Mouse (Mus musculus) intestine, embryonic 16.5 days (tissue): Measurements from ENCODE around the gene Lpin3. TPM values are rescaled to one million over a fixed set of nuclear protein-coding genes. Genes with fewer than 3 reads are reported as not detected.

ENCODE experiments used
- ATAC-seq: fragments of 200-750 bp; cut with Nextera tagmentation; 2 replicates; pipeline ENCODE4 v1.8.0; 2017; ENCODE audit warnings: moderate TSS enrichment, moderate library complexity
- H3K27ac ChIP-seq: fragments of 300-500 bp; sonication (generic); 2 replicates; pipeline ENCODE4 v1.5.1; 2014; ENCODE audit warnings: mild to moderate bottlenecking, low read length
- H3K27me3 ChIP-seq: fragments of 300-500 bp; sonication (generic); replicated peaks from 2 replicates; pipeline ENCODE4 v1.6.1; 2014; ENCODE audit warnings: low read length, control low read depth, mixed read lengths; ENCODE audit not compliant: control insufficient read depth, insufficient read depth
- H3K36me3 ChIP-seq: fragments of 300-500 bp; sonication (generic); 2 replicates; pipeline ENCODE4 v1.6.1; 2014; ENCODE audit warnings: low read length, control low read depth; ENCODE audit not compliant: control insufficient read depth, insufficient read depth
- H3K4me1 ChIP-seq: fragments of 300-500 bp; sonication (generic); 2 replicates; pipeline ENCODE4 v1.6.1; 2014; ENCODE audit warnings: low read length, control low read depth, mixed read lengths; ENCODE audit not compliant: control insufficient read depth, insufficient read depth
- H3K4me2 ChIP-seq: fragments of 300-500 bp; sonication (generic); 2 replicates; pipeline ENCODE4 v1.6.1; 2014; ENCODE audit warnings: low read depth, low read length, control low read depth
- H3K4me3 ChIP-seq: fragments of 300-500 bp; sonication (generic); 2 replicates; pipeline ENCODE4 v1.5.1; 2014; ENCODE audit warnings: mild to moderate bottlenecking, low read length
- H3K9ac ChIP-seq: fragments of 300-500 bp; sonication (generic); 2 replicates; pipeline ENCODE4 v1.6.1; 2014; ENCODE audit warnings: low read depth, low read length
- H3K9me3 ChIP-seq: fragments of 300-500 bp; sonication (generic); 2 replicates; pipeline ENCODE4 v1.6.1; 2016; ENCODE audit warnings: low read length, control low read depth; ENCODE audit not compliant: control insufficient read depth
- WGBS: fragments of 180-500 bp; shearing (Covaris S2); extraction: QIAGEN DNeasy Blood & Tissue Kit; methylation state at CpG from one replicate; pipeline ENCODE4 v1.1.7; 2014; 5-methylcytosine and 5-hydroxymethylcytosine counted together
- polyA plus RNA-seq: library from polyadenylated mRNA; unstranded; fragments of >200 nt; fragmentation: Nextera tagmentation; extraction: Ambion mirVana; gene quantifications from 2 replicates; pipeline ENCODE4 v1.2.1, GENCODE M21; 2015

Gene Lpin3
- polyA plus RNA-seq, 1 experiment from 2014 or later: 11.9 TPM

- H3K4me3 ChIP-seq: no peak overlapping the region
- no peaks in the 10 kb centered on the region for H3K36me3 ChIP-seq
- no peaks in the 10 kb centered on the region; the same call in 1 of the 2 replicates for H3K4me1 ChIP-seq
- WGBS: 92% methylated on average over 1 of the region's 1 CpGs
- H3K27me3 ChIP-seq: no peaks in the 10 kb centered on the region
- no peak for ATAC-seq
- H3K27ac ChIP-seq: no peak overlapping the region
- H3K9me3 ChIP-seq: no peaks in the 10 kb centered on the region
- no peak overlapping the region for H3K9ac ChIP-seq
- no peak overlapping the region for H3K4me2 ChIP-seq
Observed at GRCm38 (mm10) chr2:160864112-160864511, 16.4 kb upstream of the Lpin3 start.

GRCm38 (mm10) chr2:160865266-160865665, 15.2 kb upstream of the Lpin3 start:
- Histone ChIP-seq H3K4me2 (no peak overlapping the region), H3K4me1 (no peaks in the 10 kb centered on the region; the same call in 1 of the 2 replicates), H3K9me3 (no peaks in the 10 kb centered on the region), H3K27me3 (no peaks in the 10 kb centered on the region), H3K27ac (no peak overlapping the region), H3K9ac (no peak overlapping the region), H3K36me3 (no peaks in the 10 kb centered on the region), H3K4me3 (no peak overlapping the region)
- no peak for ATAC-seq
- 81% methylated on average over 2 of the region's 2 CpGs for WGBS

DNA sequence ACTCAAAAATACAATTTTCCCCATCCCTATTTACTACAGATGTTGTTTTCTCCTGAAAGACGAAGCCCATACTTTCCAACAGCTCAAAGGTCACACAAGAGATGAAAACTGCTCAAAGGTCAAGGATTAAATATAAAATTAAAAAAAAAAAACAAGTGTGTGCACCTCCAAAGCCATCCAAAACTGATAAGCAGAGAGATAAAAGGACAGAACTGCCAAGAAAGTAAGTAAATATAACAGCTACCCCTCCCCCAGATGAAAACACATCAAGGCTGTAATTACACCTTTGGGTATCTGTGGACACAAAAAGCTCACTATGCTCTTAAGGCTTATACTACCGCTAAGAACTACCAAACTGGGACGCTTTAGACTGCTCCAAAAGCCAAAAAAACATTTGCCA, 11.0 kb upstream of the Lpin3 start:
- Histone ChIP-seq H3K9me3 (no peaks in the 10 kb centered on the region), H3K27me3 (no peaks in the 10 kb centered on the region), H3K9ac (no peak overlapping the region), H3K36me3 (no peaks in the 10 kb centered on the region), H3K4me2 (no peak overlapping the region), H3K27ac (no peak overlapping the region), H3K4me1 (no peaks in the 10 kb centered on the region; the same call in 1 of the 2 replicates), H3K4me3 (no peak overlapping the region)
- no peak for ATAC-seq
- 68% methylated on average over 3 of the region's 3 CpGs for WGBS

DNA sequence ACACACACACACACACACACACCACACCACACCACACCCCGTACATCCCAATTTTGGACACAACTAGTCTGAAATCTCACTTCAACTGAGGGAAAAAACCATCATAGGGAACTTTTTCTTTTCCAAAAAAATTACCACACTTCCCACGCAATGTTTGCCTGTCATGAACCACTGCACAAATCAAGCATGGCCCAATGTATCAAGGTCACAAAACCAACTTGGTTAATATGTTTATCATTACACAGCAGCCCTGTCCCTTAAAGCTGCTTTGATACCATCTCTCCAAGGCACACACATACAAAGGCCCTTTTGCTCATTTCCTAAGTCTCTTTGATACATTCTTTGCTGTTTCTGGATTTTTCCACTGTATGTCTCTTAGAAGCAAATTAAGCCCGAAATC, 9.2 kb upstream of the Lpin3 start:
- Histone ChIP-seq H3K27ac (no peak overlapping the region), H3K27me3 (no peaks in the 10 kb centered on the region)
- no peak for ATAC-seq

GRCm38 (mm10) chr2:160872395-160872794, 8.1 kb upstream of the Lpin3 start:
- H3K4me3 ChIP-seq: peak overlapping the region; percentile 92
- no peaks in the 10 kb centered on the region for H3K4me1 ChIP-seq
- H3K9ac ChIP-seq: peak overlapping the region; percentile 97
- no peaks in the 10 kb centered on the region for H3K9me3 ChIP-seq
- peak overlapping the region; percentile 83 for H3K4me2 ChIP-seq
- WGBS: under 1% methylated on average over 40 of the region's 47 CpGs
- H3K27ac ChIP-seq: peak overlapping the region; percentile 98
- ATAC-seq: peak; percentile 93
- H3K27me3 ChIP-seq: no peaks in the 10 kb centered on the region
- H3K36me3 ChIP-seq: no peaks in the 10 kb centered on the region

More for the DNA sequence above, 9.2 kb upstream of the Lpin3 start:
- Histone ChIP-seq H3K36me3 (no peaks in the 10 kb centered on the region), H3K9me3 (no peaks in the 10 kb centered on the region), H3K4me1 (no peaks in the 10 kb centered on the region; the same call in 1 of the 2 replicates), H3K4me2 (no peak overlapping the region), H3K4me3 (no peak overlapping the region), H3K9ac (no peak overlapping the region)
- WGBS: 79% methylated on average over 3 of the region's 3 CpGs

GRCm38 (mm10) chr2:160872890-160873382, 7.5 kb upstream of the Lpin3 start, which contains the start of gene Zhx3:
Gene Zhx3 (minus strand): TSS chr2:160872998.
- H3K4me3 ChIP-seq: peak within 1 kb of the TSS; percentile 92
- H3K27me3 ChIP-seq: no peaks in the 10 kb centered on the region
- H3K36me3 ChIP-seq: no peaks in the 10 kb centered on the region
- peak within 1 kb of the TSS; percentile 83 for H3K4me2 ChIP-seq
- peak within 1 kb of the TSS; percentile 97 for H3K9ac ChIP-seq
- no peaks in the 10 kb centered on the region for H3K4me1 ChIP-seq
- peak within 1 kb of the TSS; percentile 98 for H3K27ac ChIP-seq
- ATAC-seq: peak; percentile 98
- H3K9me3 ChIP-seq: no peaks in the 10 kb centered on the region
- 1% methylated on average over 39 of the region's 48 CpGs for WGBS

DNA sequence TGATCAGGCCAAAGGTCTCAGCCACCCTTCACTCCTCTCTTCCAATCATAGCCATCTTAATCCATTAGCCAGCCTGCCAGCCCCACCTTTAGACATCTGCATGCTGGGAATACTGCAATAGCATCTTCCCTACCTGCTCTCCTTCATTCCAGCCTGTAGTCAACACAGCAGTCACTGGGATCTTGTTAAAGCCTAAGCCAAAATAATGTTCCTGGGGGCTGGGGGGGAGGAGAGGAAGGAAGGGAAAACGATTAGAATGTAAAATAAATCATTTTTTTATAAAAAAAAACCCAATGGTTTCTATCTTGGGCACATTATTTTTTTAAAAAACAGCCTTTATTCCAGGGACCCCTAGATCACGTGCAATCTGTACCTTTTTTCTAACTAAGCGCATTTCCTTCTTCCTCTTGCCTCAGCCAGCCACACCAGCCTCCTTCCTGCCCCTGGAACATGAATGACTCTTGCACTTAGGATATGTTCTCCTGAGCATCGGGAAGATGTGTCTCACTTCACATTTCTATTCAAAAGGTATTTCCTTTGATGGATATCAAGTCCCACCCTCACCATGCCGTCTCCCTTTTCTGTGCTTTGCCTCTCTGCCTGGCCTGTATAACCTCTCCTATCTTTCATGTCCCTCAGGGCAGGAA, 6.1 kb upstream of the Lpin3 start:
- H3K27ac ChIP-seq: no peak overlapping the region
- 75% methylated on average over 5 of the region's 5 CpGs for WGBS
- ATAC-seq: no peak

DNA sequence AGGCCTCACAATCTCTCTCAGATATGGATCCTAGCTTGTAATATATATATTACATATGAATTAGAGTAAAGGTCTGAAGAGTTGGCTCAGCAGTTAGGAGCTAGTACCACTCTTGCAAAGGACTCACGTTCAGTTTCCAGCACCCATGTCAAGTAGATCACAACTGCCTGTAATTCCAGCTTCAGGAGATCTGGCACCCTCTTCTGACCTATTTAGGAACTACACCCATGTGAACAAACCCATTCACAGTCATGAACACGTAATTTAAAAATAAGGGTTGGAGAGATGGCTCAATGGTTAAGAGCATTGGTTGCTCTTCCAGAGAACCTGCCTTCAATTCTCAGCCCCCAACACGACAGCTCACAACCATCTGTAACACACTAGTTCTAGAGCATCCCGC, 4.4 kb upstream of the Lpin3 start:
- 89% methylated on average over 4 of the region's 4 CpGs for WGBS
- H3K4me2 ChIP-seq: no peak overlapping the region
- no peaks in the 10 kb centered on the region for H3K36me3 ChIP-seq
- no peaks in the 10 kb centered on the region for H3K9me3 ChIP-seq
- H3K4me1 ChIP-seq: no peaks in the 10 kb centered on the region
- H3K9ac ChIP-seq: no peak overlapping the region
- no peaks in the 10 kb centered on the region for H3K27me3 ChIP-seq
- no peak for ATAC-seq
- H3K27ac ChIP-seq: no peak overlapping the region
- no peak overlapping the region for H3K4me3 ChIP-seq

More for the DNA sequence above, 6.1 kb upstream of the Lpin3 start:
- Histone ChIP-seq H3K9me3 (no peaks in the 10 kb centered on the region), H3K4me2 (no peak overlapping the region), H3K27me3 (no peaks in the 10 kb centered on the region), H3K36me3 (no peaks in the 10 kb centered on the region), H3K4me3 (no peak overlapping the region), H3K4me1 (no peaks in the 10 kb centered on the region), H3K9ac (no peak overlapping the region)

- H3K27ac ChIP-seq: no peak overlapping the region
- no peaks in the 10 kb centered on the region for H3K9me3 ChIP-seq
- no peaks in the 10 kb centered on the region for H3K36me3 ChIP-seq
- H3K4me2 ChIP-seq: no peak overlapping the region
- H3K4me1 ChIP-seq: no peaks in the 10 kb centered on the region
- WGBS: 45% methylated on average over 6 of the region's 6 CpGs
- no peak for ATAC-seq
- H3K4me3 ChIP-seq: no peak overlapping the region
- H3K9ac ChIP-seq: no peak overlapping the region
- no peaks in the 10 kb centered on the region for H3K27me3 ChIP-seq
Observed at GRCm38 (mm10) chr2:160881462-160882101, 1.1 kb downstream of the Lpin3 start.
